Mouse (Mus musculus) urinary bladder, postnatal 36 days (tissue): Measurements from ENCODE around the gene Olfr747.
"Not testable (repeated sequence)": the region's sequence is repeated elsewhere in the genome, so short reads cannot be mapped to it uniquely, and the experiment has no call there.

ENCODE experiments used
- DNase-seq, 2 experiments: peaks; one replicate each; pipeline ENCODE4 v3.0.0; 2022; ENCODE audit warnings: low spot score in 2 of 2, mixed read lengths in 1 of 2

Olfr747 gene

DNA sequence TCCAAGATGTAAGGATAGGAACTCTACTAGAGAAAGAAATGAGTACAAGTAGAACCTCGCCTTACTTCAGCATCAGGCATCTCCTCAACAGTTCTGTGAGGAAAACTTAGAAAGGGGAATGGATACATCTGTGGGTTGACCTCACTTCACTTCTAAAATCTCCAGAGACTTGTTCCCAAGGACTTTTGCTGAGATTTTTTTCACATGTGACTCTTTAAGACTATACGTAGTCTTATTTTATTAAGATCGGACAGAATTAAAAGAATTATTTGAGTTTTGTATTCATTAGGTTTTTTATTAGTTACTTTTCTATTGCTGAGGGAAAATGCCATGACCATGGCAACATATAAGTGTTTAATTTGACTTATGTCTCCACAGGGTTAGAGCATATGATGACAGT, at the start of gene Olfr747:
Gene Olfr747, minus strand, starts transcription at position 101 of the 400 bp plus-strand sequence.
- no peak for DNase-seq

GRCm38 (mm10) chr14:50741584-50741983, 48.6 kb upstream of the Olfr747 start:
- DNase-seq = no peak

GRCm38 (mm10) chr14:50740334-50740733, 47.3 kb upstream of the Olfr747 start:
- no peak for DNase-seq

GRCm38 (mm10) chr14:50722371-50722770, 29.4 kb upstream of the Olfr747 start:
- DNase-seq = not testable (repeated sequence)

DNA sequence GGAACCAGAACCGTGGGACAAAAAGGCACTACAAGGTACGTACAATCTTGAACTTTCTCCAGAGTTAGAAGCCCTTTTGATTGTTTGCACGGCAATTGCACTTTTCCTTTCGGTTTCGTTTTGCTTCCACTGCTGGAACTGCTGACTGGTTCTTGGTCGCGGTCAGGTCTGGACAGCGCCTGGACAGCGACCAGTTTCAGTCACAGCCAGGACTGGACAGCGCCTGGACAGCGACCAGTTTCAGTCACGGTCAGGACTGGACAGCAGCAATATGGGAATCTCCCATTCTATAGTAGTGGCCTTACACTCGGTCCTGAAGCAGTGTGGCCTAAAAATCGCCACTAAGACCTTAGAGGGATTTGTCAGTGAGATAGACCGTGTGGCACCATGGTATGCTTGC, 26.9 kb upstream of the Olfr747 start:
- DNase-seq = not testable (repeated sequence)

GRCm38 (mm10) chr14:50707073-50707472, 14.1 kb upstream of the Olfr747 start, which contains the start of gene Olfr748:
Gene Olfr748, plus strand, starts transcription at chr14:50707373.
- no peak for DNase-seq

DNA sequence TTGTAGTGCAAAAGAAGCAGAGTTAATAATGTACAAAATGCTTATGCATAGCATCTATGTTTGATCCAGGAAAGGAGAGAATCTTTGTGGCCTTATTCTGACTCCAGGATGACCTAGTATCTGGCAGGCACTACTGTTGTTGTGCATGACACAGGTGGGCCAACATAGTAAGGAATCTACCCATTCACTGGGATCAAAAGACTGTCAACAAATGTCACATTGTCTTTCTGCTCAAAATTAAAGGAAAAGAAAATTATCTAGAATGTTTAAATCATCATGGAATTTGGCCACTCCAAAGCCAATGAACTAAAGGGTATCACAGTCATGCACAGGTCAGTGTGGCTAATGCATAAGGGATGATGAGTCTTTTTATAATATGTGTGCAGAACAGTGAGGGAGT, 46.2 kb downstream of the Olfr747 start, which contains the start of gene Olfr746:
Gene Olfr746, plus strand, starts transcription at position 301 of the 400 bp plus-strand sequence.
- no peak for DNase-seq

GRCm38 (mm10) chr14:50639088-50639487, 53.9 kb downstream of the Olfr747 start, which contains the start of gene Olfr745:
Gene Olfr745, plus strand, starts transcription at chr14:50639388.
- DNase-seq = no peak
